Mouse (Mus musculus): ENCODE measurements around the gene Pigp.

Gene Pigp

GRCm38 (mm10) chr16:94314626-94315025, 57.0 kb downstream of the Pigp start:
- DNase-seq, result no peak

- peak; percentile 97 for DNase-seq
Measured at GRCm38 (mm10) chr16:94313229-94314030, 58.2 kb downstream of the Pigp start, which contains the start of gene Hlcs. Gene Hlcs (minus strand): TSS chr16:94313571.

GRCm38 (mm10) chr16:94312663-94313228, 58.9 kb downstream of the Pigp start:
- DNase-seq, result peak; percentile 67 to 74

- no peak for DNase-seq
Measured at GRCm38 (mm10) chr16:94311931-94312330, 59.7 kb downstream of the Pigp start.

GRCm38 (mm10) chr16:94311416-94311815, 60.2 kb downstream of the Pigp start:
- DNase-seq, result no peak

- DNase-seq, result no peak
Measured at GRCm38 (mm10) chr16:94309025-94309424, 62.6 kb downstream of the Pigp start.
